Mouse (Mus musculus) B cell, adult 62 days (primary cell): Measurements from ENCODE around the gene Tab3. TPM values are rescaled to one million over a fixed set of nuclear protein-coding genes. Genes with fewer than 3 reads are reported as not detected.

ENCODE experiments used
- total RNA-seq: library from RNA; stranded (reverse); gene quantifications from 4 replicates; pipeline ENCODE4 v1.2.4, GENCODE M21; 2023

The Tab3 gene
- total RNA-seq, result 15.1 to 19.1 TPM (median 18.0 TPM) in 4 replicates

GRCm38 (mm10) chrX:85573532-85574181 lies at the start of gene Tab3:
TSS of gene Tab3 (plus strand) at chrX:85574022.

Other genes with a start within 250 kb of the Tab3 start
- 6.4 to 13.0 TPM (median 9.8 TPM) in 4 replicates for gene Gk, start 202.8 kb downstream of the Tab3 start, total RNA-seq